Mouse (Mus musculus) kidney, embryonic 15.5 days (tissue): Measurements from ENCODE around the gene Maats1. TPM values are rescaled to one million over a fixed set of nuclear protein-coding genes. Genes with fewer than 3 reads are reported as not detected.

Experiments used
- ATAC-seq: fragments of 200-750 bp; cut with Nextera tagmentation; replicated peaks from 2 replicates; pipeline ENCODE4 v1.8.0; 2017; ENCODE audit warnings: moderate TSS enrichment; ENCODE audit not compliant: low FRiP score
- H3K27ac ChIP-seq: fragments of 300-500 bp; sonication (generic); 2 replicates; pipeline ENCODE4 v1.5.1; 2015; ENCODE audit warnings: mild to moderate bottlenecking, inconsistent platforms
- H3K27me3 ChIP-seq: fragments of 300-500 bp; sonication (generic); 2 replicates; pipeline ENCODE4 v1.6.1; 2015; ENCODE audit warnings: inconsistent platforms
- H3K36me3 ChIP-seq: fragments of 300-500 bp; sonication (generic); 2 replicates; pipeline ENCODE4 v1.6.1; 2015; ENCODE audit warnings: inconsistent platforms
- H3K4me1 ChIP-seq: fragments of 300-500 bp; sonication (generic); 2 replicates; pipeline ENCODE4 v1.6.1; 2015; ENCODE audit warnings: inconsistent platforms
- H3K4me2 ChIP-seq: fragments of 300-500 bp; sonication (generic); 2 replicates; pipeline ENCODE4 v1.6.1; 2015; ENCODE audit warnings: moderate library complexity, mild to moderate bottlenecking, inconsistent platforms
- H3K4me3 ChIP-seq: fragments of 300-500 bp; sonication (generic); replicated peaks from 2 replicates; pipeline ENCODE4 v1.5.1; 2015; ENCODE audit warnings: mild to moderate bottlenecking, inconsistent platforms
- H3K9ac ChIP-seq: fragments of 300-500 bp; sonication (generic); 2 replicates; pipeline ENCODE4 v1.6.1; 2015; ENCODE audit warnings: mild to moderate bottlenecking, inconsistent platforms
- H3K9me3 ChIP-seq: fragments of 300-500 bp; sonication (generic); replicated peaks from 2 replicates; pipeline ENCODE4 v1.6.1; 2016; ENCODE audit warnings: inconsistent platforms
- WGBS: fragments of 180-500 bp; shearing (Covaris S2); methylation state at CpG from one replicate; pipeline ENCODE4 v1.1.7; 2015; ENCODE audit warnings: mixed read lengths; 5-methylcytosine and 5-hydroxymethylcytosine counted together
- polyA plus RNA-seq: library from polyadenylated mRNA; unstranded; fragments of >200 nt; fragmentation: Nextera tagmentation; extraction: Ambion mirVana; gene quantifications from 2 replicates; pipeline ENCODE4 v1.2.1, GENCODE M21; 2015

The Maats1 gene
- polyA plus RNA-seq, 1 experiment from 2014 or later, result 0.27 TPM

DNA sequence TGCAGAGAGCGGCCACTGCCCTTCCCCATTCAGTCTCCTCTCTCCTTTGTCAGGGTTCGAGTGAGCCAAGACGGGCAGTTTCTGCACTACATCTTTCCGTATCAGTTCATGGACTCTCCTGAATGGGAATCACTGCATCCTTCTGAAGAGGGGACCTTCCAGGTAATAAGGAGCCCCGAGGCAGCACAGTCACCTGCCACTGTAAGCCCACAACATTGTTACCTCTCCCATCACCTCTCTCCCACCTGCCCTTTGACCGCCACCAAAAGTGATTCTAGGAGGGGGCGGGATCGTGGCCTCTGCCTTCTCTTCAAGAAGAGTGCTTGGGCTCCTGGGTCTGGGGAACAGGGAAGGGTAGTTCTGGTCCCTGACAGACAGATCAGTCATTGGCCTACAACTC is 27.5 kb upstream of the Maats1 start:
- 0 out of 2 replicates have a peak, but pooled peaks cover 4% of the 10 kb centered on the region for H3K4me1 ChIP-seq
- H3K9ac ChIP-seq, result no peak overlapping the region
- no peak for ATAC-seq
- no peaks in the 10 kb centered on the region for H3K27me3 ChIP-seq
- H3K9me3 ChIP-seq, result no peaks in the 10 kb centered on the region
- H3K27ac ChIP-seq, result no peak overlapping the region
- 87% methylated on average over 8 of the region's 8 CpGs for WGBS
- no peaks in the 10 kb centered on the region for H3K36me3 ChIP-seq
- H3K4me2 ChIP-seq, result no peak overlapping the region
- no peak overlapping the region for H3K4me3 ChIP-seq

DNA sequence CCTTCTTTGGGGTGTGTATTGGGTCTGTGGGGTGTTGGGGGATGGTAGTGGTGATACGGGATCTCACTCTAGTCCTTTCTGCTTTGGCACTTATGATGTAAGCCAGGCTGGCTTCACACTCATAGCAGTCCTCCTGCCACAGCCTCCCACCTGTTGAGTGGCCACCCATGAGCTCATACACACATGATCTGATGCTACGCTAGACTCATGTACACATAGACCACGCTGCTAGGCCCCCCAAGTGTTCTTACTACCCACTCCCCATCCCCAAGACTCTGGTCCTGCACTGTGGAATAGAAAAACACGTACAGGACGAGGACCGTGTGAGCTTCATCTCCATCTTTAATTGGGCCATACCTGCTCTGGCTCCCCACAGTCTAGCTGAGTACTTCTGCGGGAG is 27.1 kb upstream of the Maats1 start:
- WGBS, result 86% methylated on average over 7 of the region's 7 CpGs
- no peaks in the 10 kb centered on the region for H3K9me3 ChIP-seq
- H3K27ac ChIP-seq, result no peak overlapping the region
- no peak overlapping the region for H3K4me3 ChIP-seq
- no peaks in the 10 kb centered on the region for H3K27me3 ChIP-seq
- 0 out of 2 replicates have a peak, but pooled peaks cover 4% of the 10 kb centered on the region for H3K4me1 ChIP-seq
- no peak overlapping the region for H3K4me2 ChIP-seq
- no peak overlapping the region for H3K9ac ChIP-seq
- no peaks in the 10 kb centered on the region for H3K36me3 ChIP-seq
- ATAC-seq, result no peak

DNA sequence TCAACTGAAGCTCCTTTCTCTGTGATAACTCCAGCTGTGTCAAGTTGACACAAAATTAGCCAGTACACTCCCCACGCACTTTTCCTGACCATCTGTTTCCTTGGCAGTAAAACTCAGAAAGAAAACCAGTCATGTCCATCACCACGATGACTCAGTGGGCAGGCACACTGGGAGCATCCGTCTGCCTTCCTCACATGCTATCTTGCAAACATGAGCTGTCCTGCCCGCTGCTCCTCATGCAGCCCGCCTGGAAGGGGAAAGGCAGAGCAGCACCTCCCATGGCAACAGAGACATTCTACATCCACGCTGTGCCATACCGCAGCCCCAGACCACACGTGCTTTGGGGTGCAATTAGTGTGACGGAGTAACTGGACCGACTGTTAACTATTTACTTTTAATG is 26.4 kb upstream of the Maats1 start:
- WGBS, result 46% methylated on average over 10 of the region's 10 CpGs
- ATAC-seq, result peak; percentile 50; the same call in 1 of the 2 replicates

DNA sequence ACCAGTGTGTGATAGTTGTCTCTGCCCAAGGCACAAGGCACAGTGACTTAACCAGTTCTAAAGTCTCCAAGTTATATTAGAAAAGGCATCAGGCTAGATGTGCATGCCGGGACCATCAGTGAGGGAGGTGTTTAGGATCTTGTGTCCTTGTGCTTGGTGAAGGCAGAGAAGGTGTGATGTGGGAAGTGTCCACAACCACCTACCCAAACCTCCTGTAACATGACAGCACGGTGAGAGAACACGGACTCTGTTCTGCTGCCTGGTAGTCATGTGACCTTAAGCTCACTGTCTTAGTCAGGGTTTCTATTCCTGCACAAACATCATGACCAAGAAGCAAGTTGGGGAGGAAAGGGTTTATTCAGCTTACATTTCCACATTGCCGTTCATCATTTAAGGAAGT is 24.3 kb upstream of the Maats1 start:
- Histone ChIP-seq H3K9ac (no peak overlapping the region), H3K4me3 (no peak overlapping the region), H3K27ac (no peak overlapping the region), H3K4me1 (peaks cover 13% of the 10 kb centered on the region; the same call in 1 of the 2 replicates), H3K27me3 (no peaks in the 10 kb centered on the region), H3K4me2 (no peak overlapping the region), H3K36me3 (no peaks in the 10 kb centered on the region), H3K9me3 (no peaks in the 10 kb centered on the region)
- ATAC-seq, result no peak
- 72% methylated on average over 4 of the region's 4 CpGs for WGBS

More for the DNA sequence above, 26.4 kb upstream of the Maats1 start:
- H3K36me3 ChIP-seq, result no peaks in the 10 kb centered on the region
- H3K4me2 ChIP-seq, result no peak overlapping the region
- no peak overlapping the region for H3K27ac ChIP-seq
- no peaks in the 10 kb centered on the region for H3K27me3 ChIP-seq
- H3K9ac ChIP-seq, result no peak overlapping the region
- H3K9me3 ChIP-seq, result no peaks in the 10 kb centered on the region
- H3K4me3 ChIP-seq, result no peak overlapping the region
- 0 out of 2 replicates have a peak, but pooled peaks cover 4% of the 10 kb centered on the region for H3K4me1 ChIP-seq

DNA sequence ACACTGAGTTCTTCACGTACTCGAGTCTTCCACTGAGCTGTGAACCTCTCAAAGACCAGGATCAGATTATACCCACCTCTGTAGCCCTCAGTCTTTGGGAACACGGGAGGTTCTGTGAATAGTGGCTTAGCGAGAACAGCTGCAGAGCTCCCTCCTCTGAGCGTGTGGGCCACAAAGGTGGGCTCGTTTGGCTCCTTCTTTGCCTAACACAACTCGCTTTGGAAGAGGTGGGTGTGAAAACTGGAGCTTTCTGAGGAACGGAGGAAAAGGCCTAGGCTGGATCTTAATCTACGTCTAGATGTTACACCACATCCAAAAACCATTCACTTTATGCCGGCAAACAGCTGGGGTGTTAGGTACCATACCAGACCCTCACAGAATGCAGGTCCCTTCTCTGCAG is 23.4 kb upstream of the Maats1 start:
- ATAC-seq, result no peak
- H3K4me2 ChIP-seq, result no peak overlapping the region

DNA sequence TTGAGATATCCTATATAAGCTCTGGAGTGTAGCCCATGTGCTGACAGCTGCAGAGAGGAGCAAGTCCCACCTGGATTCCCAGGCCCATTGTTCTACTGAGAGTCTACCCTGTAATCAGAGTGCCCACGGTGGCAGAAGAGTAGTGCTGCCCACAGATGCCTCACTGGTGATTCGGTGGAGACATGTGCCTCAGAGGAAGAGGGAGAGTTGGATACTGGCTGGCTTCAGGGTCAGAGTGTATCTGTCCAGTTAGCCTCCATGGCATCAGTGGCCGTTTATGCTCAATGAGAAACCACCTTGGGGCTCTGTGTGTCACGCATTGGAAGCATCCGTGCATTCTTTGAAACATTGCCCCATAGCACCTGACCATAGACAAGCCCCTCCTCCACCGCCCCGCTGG is 21.7 kb upstream of the Maats1 start:
- Histone ChIP-seq H3K27me3 (no peaks in the 10 kb centered on the region), H3K9me3 (no peaks in the 10 kb centered on the region), H3K4me2 (no peak overlapping the region), H3K4me3 (no peak overlapping the region), H3K9ac (no peak overlapping the region), H3K27ac (no peak overlapping the region), H3K4me1 (peaks cover 13% of the 10 kb centered on the region; the same call in 1 of the 2 replicates), H3K36me3 (no peaks in the 10 kb centered on the region)
- ATAC-seq, result no peak
- 88% methylated on average over 7 of the region's 7 CpGs for WGBS

More for the DNA sequence above, 23.4 kb upstream of the Maats1 start:
- H3K9ac ChIP-seq, result no peak overlapping the region
- H3K27ac ChIP-seq, result no peak overlapping the region
- WGBS, result 89% methylated on average over 10 of the region's 10 CpGs
- H3K9me3 ChIP-seq, result no peaks in the 10 kb centered on the region
- no peaks in the 10 kb centered on the region for H3K36me3 ChIP-seq
- no peak overlapping the region for H3K4me3 ChIP-seq
- peaks cover 13% of the 10 kb centered on the region; the same call in 1 of the 2 replicates for H3K4me1 ChIP-seq
- no peaks in the 10 kb centered on the region for H3K27me3 ChIP-seq

DNA sequence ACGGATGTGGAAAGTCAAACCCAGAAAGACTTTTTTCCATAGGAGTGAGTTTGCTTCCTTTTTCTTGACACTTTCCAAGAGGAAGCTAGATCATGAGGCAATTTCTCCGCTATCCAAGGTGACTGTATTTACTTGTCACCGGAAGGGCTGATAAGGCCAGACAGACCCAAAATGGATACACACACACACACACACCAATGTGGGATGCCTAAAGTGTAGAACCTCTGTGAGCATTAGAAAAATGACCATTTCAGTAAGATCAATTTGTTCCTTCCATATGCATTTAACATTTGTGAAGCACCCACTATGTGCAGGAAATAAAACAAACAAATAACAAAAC is 21.3 kb upstream of the Maats1 start:
- WGBS, result 75% methylated on average over 3 of the region's 3 CpGs
- H3K9me3 ChIP-seq, result no peaks in the 10 kb centered on the region
- no peak overlapping the region for H3K4me3 ChIP-seq
- peaks cover 9% of the 10 kb centered on the region; the same call in 1 of the 2 replicates for H3K4me1 ChIP-seq
- H3K4me2 ChIP-seq, result no peak overlapping the region
- no peak overlapping the region for H3K9ac ChIP-seq
- H3K36me3 ChIP-seq, result no peaks in the 10 kb centered on the region
- no peaks in the 10 kb centered on the region for H3K27me3 ChIP-seq
- no peak for ATAC-seq
- no peak overlapping the region for H3K27ac ChIP-seq

DNA sequence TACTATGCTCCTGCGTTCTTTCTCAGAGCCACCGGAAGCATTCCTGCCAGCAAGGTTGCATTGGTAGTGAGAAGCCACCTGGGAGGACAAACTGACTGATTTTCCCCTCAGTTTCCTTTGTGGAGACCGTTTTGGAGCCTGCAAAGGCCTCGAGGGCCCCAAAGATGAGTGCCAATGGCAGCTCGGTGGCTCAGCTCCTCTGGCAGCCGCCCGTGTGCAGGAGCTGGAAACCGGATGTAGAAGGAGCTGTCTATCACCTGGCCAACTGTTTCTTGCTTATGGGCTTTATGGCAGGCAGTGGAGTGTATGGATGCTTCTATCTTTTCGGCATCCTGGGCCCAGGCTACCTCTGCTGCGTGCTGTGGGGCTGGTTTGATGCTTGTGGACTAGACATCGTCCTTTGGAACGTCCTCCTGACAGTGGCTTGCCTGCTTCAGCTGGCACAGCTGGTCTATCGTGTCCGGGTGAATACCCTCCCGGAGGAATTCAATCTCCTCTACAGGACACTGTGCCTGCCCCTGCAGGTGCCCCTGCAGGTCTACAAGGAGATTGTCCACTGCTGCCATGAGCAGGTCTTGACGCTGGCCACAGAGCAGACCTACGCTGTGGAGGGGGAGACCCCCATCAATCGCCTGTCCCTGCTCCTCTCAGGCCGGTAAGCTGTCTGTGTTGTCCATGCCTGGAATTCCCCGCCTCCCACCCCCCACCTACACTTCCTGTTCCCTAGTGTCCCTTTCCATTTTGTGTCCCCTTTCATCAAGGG is 20.7 kb upstream of the Maats1 start:
- H3K27me3 ChIP-seq, result no peaks in the 10 kb centered on the region
- no peak overlapping the region for H3K4me3 ChIP-seq
- 0 out of 2 replicates have a peak overlapping the region, but pooled peaks have one; percentile 22 for H3K27ac ChIP-seq
- H3K9ac ChIP-seq, result no peak overlapping the region
- no peaks in the 10 kb centered on the region for H3K9me3 ChIP-seq
- 72% methylated on average over 20 of the region's 20 CpGs for WGBS
- no peaks in the 10 kb centered on the region; the same call in 1 of the 2 replicates for H3K36me3 ChIP-seq
- no peak; the same call in 1 of the 2 replicates for ATAC-seq
- H3K4me2 ChIP-seq, result no peak overlapping the region
- H3K4me1 ChIP-seq, result peaks cover 9% of the 10 kb centered on the region; the same call in 1 of the 2 replicates

DNA sequence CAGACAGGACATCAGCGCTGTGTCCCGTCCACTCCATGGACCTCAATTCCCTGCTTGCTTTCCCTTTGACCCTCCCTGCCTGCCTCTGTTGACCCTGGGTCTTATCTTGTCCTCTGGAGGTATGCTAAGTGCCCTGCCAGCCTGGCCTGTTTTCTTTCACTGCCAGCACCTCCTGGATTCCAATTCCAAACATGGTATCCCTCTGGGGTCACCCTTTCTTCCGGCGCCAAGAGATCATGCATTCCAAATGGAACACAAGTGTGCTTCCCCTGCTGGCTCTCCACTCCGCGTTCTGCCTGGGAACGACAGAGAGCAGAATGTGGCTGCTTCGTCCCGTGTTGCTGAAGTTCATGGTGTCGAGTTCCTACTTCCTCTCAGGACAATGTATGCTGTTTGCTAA is 20.0 kb upstream of the Maats1 start, which contains the start of gene Popdc2:
TSS of gene Popdc2 (plus strand) at position 277 of the 400 bp plus-strand sequence.
- Histone ChIP-seq H3K4me3 (no peak within 1 kb of the TSS), H3K4me2 (no peak within 1 kb of the TSS), H3K9ac (no peak within 1 kb of the TSS), H3K27ac (0 out of 2 replicates have a peak within 1 kb of the TSS, but pooled peaks have one; percentile 22), H3K36me3 (no peaks in the 10 kb centered on the region; the same call in 1 of the 2 replicates), H3K27me3 (no peaks in the 10 kb centered on the region), H3K4me1 (peaks cover 9% of the 10 kb centered on the region; the same call in 1 of the 2 replicates), H3K9me3 (no peaks in the 10 kb centered on the region)
- 40% methylated on average over 10 of the region's 10 CpGs for WGBS
- no peak for ATAC-seq

DNA sequence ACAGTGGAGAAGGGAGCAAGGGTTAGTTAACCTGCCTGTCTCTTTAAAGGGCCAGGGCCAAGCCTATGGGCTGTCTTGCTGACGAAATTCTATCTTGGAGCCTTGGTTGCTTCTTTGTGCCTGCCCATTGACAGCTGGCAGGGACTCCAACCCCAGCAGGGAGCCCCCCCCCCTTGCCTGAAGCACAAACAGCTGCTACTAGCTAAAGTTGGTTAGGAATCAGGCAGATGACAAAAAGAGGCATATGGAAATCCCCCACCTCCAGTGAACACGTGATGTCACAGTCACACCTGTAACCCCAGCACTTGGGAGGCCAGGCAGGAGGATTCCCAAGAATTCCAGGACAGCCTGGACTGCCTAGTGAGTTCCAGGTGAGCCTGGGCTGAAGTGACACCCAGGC is 18.4 kb upstream of the Maats1 start:
- no peaks in the 10 kb centered on the region for H3K9me3 ChIP-seq
- H3K36me3 ChIP-seq, result peaks cover 5% of the 10 kb centered on the region; the same call in 1 of the 2 replicates
- no peak overlapping the region for H3K27ac ChIP-seq
- H3K4me1 ChIP-seq, result peaks cover 9% of the 10 kb centered on the region; the same call in 1 of the 2 replicates
- H3K9ac ChIP-seq, result no peak overlapping the region
- WGBS, result 42% methylated on average over 2 of the region's 2 CpGs
- no peaks in the 10 kb centered on the region for H3K27me3 ChIP-seq
- no peak for ATAC-seq
- H3K4me2 ChIP-seq, result no peak overlapping the region
- no peak overlapping the region for H3K4me3 ChIP-seq

DNA sequence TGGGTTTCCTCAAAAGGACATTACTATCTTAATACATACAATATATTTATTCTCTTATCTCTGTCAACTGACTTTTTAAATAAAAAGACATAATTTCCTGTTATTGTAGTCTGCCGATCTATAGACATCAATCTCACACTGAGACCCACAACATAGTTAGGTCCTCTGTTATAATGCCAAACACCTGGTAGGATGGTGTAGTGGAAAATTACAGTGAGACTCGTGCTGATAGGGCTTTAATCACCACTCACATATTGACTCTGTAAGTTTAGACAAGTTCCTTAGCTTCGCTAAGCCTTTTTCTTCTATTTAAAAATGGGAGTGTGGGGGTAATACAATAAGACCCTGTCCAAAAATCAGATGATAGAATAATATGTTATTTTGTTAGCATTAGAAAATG is 17.9 kb upstream of the Maats1 start:
- no peak overlapping the region for H3K4me2 ChIP-seq
- 78% methylated on average over 3 of the region's 3 CpGs for WGBS
- H3K27me3 ChIP-seq, result no peaks in the 10 kb centered on the region
- H3K4me3 ChIP-seq, result no peak overlapping the region
- H3K36me3 ChIP-seq, result peaks cover 5% of the 10 kb centered on the region; the same call in 1 of the 2 replicates
- H3K4me1 ChIP-seq, result peaks cover 9% of the 10 kb centered on the region; the same call in 1 of the 2 replicates
- no peaks in the 10 kb centered on the region for H3K9me3 ChIP-seq
- ATAC-seq, result no peak
- no peak overlapping the region for H3K9ac ChIP-seq
- no peak overlapping the region for H3K27ac ChIP-seq

DNA sequence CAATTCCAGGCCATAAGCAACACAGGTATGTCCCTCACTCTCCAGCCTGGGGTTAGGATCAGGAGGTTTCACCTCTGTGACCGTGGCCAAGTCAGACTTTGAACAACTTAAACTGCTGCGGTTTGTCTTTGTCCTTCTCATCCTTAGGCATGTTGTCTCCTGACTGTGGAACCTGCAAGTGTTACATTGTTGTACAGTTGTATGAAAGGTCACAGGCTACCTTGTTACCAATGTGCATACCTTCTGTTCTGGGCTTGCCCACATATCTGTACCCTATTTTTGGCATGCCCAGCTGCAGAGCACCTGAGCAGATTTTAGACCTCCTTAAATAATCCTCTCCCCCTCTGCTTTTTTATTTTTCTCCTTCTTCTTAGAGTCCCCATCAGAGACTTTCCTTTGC is 17.3 kb upstream of the Maats1 start:
- H3K4me2 ChIP-seq, result no peak overlapping the region

More for the DNA sequence above, 17.3 kb upstream of the Maats1 start:
- H3K4me3 ChIP-seq, result no peak overlapping the region
- peaks cover 9% of the 10 kb centered on the region; the same call in 1 of the 2 replicates for H3K4me1 ChIP-seq
- H3K9me3 ChIP-seq, result no peaks in the 10 kb centered on the region
- no peak overlapping the region for H3K9ac ChIP-seq
- peaks cover 5% of the 10 kb centered on the region; the same call in 1 of the 2 replicates for H3K36me3 ChIP-seq
- H3K27ac ChIP-seq, result no peak overlapping the region
- no peaks in the 10 kb centered on the region for H3K27me3 ChIP-seq
- ATAC-seq, result no peak
- 92% methylated on average over 2 of the region's 2 CpGs for WGBS
